Mouse (Mus musculus): ENCODE measurements around the gene Snph.

Gene Snph

DNA sequence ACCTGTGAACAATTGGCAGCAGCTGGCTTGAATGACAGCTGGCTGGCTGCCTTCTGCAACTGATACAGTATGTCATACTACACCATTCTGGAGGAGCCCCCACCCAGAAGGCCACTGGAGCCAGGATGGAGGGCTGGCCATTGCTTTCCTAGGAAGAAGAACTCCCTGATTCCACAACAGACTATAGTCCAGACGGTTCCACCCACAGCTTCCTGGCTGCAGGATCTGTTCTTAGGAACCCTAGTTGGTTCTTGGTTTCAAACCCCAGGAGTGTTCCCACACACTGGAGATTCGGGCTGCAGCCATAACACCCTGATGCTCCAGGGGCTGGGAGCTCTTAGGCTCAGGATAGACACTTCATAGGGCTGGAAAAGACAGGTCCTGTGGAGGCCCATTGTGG is 34.3 kb downstream of the Snph start:
- no peak for DNase-seq

GRCm38 (mm10) chr2:151587306-151587705 is 45.1 kb downstream of the Snph start:
- DNase-seq = no peak

DNA sequence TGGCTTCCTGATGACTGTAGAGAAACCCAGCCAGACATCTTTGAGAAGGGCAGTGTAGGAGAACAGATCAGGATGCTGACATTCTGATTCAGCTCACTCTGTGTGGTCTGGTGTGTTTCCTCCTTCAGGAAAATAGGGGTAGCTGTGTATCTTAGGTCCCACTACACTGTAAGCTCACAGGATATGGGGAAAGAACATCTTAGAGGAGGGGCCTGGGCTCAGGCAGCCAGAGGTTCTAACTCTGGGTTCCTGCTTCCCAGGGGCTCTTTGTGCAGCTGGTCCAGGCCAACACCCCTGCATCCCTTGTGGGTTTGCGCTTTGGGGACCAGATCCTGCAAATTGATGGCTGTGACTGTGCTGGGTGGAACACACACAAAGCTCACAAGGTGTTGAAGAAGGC is 45.6 kb downstream of the Snph start:
- no peak for DNase-seq

DNA sequence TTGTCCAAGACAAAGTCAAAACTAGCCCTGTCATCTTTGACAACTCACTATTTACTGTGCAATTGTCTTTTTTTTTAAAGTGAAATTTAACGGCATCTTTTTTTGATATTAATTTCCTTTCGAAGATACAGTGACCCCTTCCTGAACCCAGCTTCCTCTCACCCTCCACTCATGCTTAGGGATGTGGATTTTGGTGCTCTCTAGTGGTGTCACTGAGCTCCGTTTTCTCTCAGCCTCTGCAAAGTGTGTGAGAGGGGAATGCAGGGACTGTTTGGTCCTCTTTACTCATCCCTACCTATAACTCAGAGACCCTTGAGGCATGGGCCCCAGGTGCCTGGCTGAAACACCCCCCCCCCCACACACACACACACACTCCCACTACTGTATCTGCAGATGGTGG is 46.5 kb downstream of the Snph start:
- no peak for DNase-seq

DNA sequence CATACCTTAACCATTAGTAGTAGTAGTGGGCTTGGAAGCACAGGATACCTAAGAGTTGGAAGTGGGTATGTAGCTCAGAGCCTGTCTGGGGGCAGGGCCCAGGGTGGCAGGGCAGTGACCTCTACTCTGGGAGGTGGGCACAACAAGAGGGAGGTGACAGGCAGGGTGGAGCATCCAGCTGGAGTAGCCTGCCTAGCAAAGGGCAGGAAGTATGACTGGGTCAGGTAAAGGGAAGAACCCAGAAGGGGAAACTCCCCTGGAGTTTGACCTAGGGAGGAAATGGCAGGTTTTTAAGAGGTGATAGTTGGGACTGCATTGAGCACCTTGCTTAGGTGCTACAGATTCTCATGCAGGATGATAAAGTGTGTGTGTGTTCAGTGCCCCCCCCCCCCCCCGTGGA is 51.4 kb downstream of the Snph start:
- no peak for DNase-seq

GRCm38 (mm10) chr2:151579183-151579582 is 53.2 kb downstream of the Snph start:
- DNase-seq = no peak

DNA sequence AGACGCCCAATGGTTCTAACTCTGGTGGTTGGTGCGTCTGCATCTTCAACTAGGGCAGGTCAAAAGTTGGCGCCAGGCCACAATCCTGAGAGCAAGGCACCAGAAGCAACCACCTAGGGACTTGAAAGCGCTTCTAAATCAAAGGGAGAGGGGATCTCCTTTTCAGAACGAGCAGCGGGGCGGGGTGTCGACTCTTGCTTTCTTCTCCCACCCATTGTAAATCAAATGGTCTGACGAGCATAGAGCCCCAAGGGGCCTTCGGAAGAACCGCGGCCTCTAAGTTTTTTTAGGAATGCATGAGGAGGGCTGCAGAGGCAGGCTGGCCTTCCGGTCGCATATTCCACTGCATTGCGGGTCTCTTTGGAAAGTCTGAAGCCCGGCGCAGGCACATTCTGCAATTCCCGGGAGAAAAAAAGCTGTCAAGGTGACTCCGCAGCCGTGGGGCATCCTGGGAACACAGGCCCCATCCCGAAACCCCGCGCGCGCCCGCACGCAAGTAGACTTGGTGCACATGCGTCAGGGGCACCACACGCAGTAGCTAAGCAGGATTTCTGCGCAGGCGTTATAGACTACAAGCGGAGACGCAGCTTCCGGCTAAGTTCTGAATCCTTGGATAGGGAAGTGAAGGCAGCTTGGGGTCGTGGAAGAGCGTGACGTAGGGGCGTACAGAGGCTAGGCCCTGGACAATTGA is 56.5 kb downstream of the Snph start:
- peak; percentile 92 for DNase-seq

- no peak for DNase-seq
Measured at GRCm38 (mm10) chr2:151575119-151575698, 57.2 kb downstream of the Snph start.

DNA sequence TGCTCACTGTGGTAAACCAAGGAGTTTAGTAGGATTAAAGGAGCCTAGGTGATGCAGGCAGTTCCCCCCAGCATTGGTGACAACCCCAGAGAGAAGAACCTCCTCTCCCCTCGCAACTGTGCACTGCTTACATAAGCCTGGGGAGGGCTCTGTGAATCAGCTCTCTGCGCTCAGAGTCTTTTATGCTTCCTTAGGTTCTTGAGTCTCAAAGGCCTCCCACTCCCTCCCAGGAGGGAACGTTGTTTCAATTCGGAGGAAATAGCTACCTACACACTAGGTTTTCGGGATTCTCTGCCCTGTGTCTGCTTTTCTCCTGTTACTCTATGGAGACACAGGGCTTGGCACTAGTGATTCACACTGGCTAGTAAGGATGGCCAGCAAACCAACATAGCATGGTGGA is 57.8 kb downstream of the Snph start:
- DNase-seq = no peak

- no peak for DNase-seq
Measured at GRCm38 (mm10) chr2:151573667-151574066, 58.7 kb downstream of the Snph start.

DNA sequence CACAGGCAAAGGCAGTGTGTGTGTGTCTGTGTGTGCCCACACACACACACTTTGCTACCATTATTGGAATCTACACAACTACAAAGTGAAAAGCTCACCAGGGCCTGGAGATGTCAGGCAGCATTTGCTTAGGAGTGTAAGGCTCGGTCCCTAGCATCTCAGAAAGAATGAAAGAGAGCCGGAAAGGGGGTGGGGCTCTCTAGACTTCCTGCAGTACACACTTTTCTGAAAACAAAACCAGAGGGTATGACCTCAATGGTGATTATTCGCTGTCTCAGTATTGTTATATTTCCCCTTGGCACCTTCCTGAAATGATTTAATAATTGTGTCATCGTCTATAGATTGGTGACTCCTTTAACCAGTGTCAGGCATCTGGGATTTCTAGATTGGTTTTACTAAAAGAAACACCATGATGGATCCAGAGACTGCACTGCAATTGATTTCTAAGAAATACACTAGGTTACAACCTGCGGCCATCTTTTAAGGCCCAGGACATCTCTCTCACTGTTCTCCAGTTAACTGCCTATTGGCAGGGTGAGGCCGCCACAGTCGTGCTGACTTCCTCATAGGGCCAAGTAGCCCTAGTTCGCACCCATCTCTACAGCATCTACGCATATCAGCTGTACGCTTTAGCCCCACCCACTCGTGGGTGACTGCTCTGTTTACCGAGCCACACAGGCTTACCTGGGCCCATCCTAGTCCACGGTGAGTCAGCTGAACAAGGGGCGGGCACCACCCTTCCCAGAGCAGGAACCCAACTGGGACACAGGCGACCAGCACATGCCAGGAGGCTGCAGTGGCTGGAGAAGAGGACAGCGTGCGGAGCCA is 60.3 kb downstream of the Snph start, which contains the start of gene Sdcbp2:
TSS of gene Sdcbp2 (plus strand) at position 750 of the 828 bp plus-strand sequence.
- DNase-seq = no peak

DNA sequence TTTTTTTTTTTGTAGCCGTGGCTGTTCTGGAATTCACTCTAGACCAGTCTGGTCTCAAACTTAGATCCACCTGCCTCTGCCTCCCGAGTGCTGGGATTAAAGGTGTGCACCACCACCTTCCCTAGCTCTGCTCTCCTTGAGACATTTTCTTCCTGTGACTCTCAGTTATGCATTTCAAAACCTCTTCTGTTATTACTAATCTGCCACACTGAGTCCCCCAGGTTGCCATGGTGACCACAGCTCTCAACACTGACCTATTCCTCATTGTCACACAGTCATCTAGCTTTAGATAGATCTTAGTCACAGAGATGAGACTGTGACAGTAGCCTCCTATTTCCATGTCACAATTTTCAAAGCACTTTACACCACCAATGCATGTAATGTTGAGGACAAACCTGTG is 62.9 kb downstream of the Snph start:
- no peak for DNase-seq

DNA sequence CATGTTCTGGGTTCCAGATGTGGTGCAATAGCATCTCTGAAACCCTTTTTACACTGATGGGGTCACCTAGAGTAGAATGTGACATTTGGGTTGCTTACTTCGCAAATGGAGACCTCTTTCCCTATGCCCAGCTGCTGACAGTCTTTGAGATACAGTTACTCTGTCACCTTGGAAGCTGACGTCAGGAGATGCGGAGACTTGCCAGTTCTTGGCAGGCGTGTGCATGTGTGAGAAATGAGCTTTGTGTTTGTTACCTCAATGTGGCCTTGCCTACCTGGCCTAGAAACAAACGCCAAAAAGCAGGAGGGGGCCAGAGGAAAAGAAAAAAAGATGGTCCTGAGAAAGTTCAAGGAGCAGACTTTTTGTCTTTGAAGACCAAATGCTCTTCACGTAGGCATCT is 65.5 kb downstream of the Snph start:
- no peak for DNase-seq

GRCm38 (mm10) chr2:151564986-151565385 is 67.4 kb downstream of the Snph start:
- DNase-seq = no peak

DNA sequence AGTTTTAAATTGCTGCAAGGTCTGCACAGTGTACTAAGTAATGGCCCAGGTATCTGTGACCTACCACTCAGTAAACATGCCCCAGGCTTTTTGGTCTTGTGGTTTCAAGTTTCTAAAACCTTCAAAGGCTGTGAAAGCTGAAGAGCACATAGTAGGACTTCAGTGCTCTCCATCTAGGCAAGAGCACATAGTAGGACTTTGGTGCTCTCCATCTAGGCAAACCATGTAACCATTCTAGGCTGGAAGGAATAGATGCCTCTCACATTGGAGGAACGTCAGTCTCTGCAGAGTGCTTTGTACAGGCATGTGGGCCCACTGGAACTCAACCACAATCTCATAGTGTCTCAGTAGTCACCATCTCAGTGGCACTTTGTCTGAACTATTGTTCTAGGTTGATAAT is 68.4 kb downstream of the Snph start:
- no peak for DNase-seq

DNA sequence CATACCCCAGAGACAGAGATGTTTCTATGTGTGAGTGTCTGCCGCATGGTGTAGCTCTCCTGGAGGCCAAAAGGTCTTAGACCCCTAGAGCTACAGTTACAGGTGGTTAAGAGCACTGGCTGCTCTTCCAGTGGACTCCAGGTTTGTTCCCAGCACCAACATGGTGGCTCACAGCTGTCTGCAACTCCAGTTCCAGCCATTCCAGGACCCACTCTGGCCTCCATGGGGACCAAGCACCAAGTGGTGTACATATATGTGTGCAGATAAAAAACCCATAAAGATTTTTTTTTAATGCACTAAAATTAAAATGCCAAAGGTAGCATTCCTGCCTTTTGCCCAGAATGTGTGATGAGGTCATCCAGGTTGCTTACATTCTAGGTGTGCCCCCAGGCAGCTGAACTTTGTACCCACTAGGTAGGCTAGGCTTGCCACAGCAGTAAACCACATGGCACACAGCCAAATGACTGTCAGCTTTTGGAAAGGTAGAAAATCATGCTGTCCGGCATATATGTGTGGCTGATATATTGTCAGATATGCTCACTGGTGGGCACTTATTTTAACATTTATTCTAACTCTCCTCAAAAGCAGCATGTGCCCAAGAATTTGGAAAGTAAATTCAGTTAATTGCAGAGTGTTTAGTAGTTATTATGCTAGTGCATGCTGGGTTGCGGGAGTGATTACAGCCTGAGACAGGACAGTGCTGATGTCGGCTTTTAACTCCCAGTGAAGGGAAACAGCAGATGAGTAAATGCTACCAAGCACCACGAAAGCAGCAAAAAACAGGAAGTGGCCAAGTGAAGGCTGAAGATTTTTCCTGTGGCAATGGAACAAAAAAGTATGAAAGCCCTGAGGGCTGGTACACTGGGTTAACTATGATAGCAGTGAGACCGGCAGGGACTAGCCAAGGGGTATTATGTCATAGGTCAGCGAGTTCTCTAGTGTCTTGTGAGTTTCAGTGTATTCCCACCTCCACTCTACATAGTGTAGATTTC is 69.2 kb downstream of the Snph start:
- no peak for DNase-seq

GRCm38 (mm10) chr2:151549615-151550121 is 82.7 kb downstream of the Snph start:
- no peak for DNase-seq

DNA sequence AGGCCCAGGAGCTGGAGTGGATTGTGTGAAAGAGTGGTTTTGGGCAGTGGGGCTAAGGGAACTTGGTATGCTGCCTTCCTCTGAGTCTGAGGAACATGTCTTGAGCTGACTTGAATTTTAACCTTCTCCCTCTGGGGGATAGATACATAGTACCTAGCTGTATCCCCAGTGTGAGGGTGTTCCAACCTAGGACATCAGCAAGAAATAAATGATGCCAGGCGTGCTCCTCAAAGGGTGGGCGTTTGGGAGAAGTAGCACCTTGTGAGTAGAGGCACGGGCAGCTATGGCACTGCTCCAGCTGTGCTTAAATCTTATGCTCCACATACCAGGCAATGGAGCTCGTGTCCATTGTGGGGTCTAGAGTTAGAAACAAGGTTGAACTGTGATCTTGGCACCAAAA is 85.8 kb downstream of the Snph start:
- no peak for DNase-seq

DNA sequence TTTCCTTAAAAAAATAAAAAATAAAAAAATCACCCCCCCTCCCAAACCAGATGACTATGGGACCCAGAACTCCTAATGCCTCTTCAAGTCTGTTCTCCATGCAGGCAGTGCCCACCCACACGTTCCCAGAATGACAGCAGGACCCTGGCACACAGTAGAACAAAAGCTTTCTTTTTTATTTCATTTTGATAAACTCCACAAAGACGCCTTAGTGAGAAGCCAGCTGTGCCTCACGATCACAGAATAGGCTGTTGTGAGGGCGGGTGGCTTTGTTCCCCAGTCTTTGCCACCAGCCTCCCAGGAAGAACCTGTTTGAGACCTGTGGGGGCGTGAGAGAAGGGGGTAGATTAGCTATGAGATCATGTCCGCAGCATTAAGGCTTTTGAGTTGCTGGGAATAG is 87.7 kb downstream of the Snph start:
- no peak for DNase-seq

- DNase-seq = peak; percentile 45
Measured at GRCm38 (mm10) chr2:151543063-151543895, 89.1 kb downstream of the Snph start.

DNA sequence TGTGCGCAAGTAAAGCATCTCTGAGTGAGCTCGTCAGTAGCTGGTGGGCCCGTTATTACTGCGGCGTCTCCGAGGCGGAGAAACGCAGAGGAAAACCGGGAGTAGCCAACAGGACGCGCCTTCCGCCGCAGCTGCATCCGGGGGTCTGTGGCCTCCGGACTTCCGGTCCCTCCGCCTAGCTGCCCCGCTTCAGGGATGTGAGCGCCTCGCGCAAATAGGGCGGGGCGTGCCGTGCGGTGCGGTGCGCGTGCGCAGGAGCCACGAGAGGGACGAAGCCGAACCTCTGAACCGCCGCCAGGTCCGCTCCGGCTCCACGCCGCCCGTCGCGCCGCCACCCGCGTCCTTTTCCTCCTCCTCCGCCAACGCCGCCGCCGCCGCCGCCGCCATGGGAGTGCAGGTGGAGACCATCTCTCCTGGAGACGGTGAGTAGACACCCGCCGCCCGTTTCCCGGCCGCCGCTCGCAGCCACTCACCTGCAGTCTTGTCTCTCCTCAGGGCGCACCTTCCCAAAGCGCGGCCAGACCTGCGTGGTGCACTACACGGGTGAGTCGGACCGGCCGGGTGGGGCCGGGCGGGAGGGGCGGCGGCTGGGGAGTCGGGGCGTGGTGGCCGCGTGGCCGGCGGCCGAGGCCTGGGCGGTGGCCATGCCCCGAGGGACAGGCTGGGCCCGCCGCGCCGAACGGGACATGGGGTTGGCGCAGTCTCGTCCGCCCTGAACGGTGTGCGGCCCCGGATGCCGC is 89.9 kb downstream of the Snph start, which contains the start of gene Fkbp1a:
TSS of gene Fkbp1a (plus strand) at position 161 of the 740 bp plus-strand sequence.
- DNase-seq = peak; percentile 98

Measured in right cerebral cortex, postnatal 4 days (tissue).